Mouse (Mus musculus) heart, postnatal 0 days (tissue): ENCODE data around the gene Mast4.

ENCODE experiments used
- CTCF ChIP-seq: IDR thresholded peaks from 2 replicates; pipeline ENCODE4 v1.5.1; 2016; ENCODE audit warnings: antibody characterized with exemption, control low read depth, low read depth
- EP300 ChIP-seq: IDR thresholded peaks from 2 replicates; pipeline ENCODE4 v1.6.1; 2016; ENCODE audit warnings: antibody characterized with exemption, low read depth

DNA sequence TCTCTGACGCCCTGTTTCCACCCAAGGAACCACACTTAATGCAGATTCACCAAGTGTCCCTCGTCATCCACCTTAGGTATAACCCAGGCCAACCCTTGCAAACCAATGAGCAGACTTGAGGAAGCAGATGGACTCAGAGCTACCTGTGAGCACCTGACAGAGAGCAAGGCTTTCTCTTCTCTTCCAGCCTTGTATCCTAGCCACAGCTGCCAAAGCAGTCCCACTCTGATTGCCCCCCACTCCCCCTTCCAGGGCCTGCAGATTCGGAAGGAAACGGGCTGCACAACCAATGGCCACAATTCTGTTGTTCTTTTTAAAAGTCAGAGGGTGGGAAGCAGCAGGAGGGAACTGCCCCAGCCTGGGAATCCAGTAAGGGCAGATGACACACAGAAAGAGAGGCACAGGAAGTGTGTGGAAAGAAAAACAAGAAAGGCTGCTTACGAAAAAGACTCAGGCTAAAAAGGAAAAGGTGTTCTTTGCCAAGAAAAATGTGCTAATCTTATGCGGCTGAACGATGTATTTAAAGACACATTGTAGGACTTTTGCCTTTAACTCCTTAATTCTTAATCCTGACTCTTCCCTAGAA, 266.6 kb downstream of the Mast4 start:
- TF ChIP-seq CTCF, result no peak
- no peak for TF ChIP-seq EP300
